Mouse (Mus musculus) liver, embryonic 14.5 days (tissue): ENCODE measurements around the gene Col19a1. TPM values are rescaled to one million over a fixed set of nuclear protein-coding genes. Genes with fewer than 3 reads are reported as not detected.

Experiments used
- ATAC-seq: fragments of 200-750 bp; cut with Nextera tagmentation; 2 replicates; pipeline ENCODE4 v1.8.0; 2017; ENCODE audit warnings: moderate number of reproducible peaks, mild to moderate bottlenecking, moderate library complexity; ENCODE audit not compliant: insufficient read depth
- DNase-seq, 3 experiments: peaks; one replicate each; pipeline ENCODE4 v3.0.0-alpha.2; 2012 to 2013; ENCODE audit warnings: low read depth in 3 of 3, low spot score in 3 of 3
- H3K27ac ChIP-seq: fragments of 300-500 bp; sonication (generic); 2 replicates; pipeline ENCODE4 v1.5.1; 2014; ENCODE audit warnings: moderate library complexity, mild to moderate bottlenecking, control low read depth, inconsistent platforms
- H3K27me3 ChIP-seq: fragments of 300-500 bp; sonication (generic); 2 replicates; pipeline ENCODE4 v1.6.1; 2014; ENCODE audit warnings: mild to moderate bottlenecking, low read length, moderate library complexity; ENCODE audit not compliant: control insufficient read depth, insufficient read depth
- H3K36me3 ChIP-seq: fragments of 300-500 bp; sonication (generic); replicated peaks from 2 replicates; pipeline ENCODE4 v1.6.1; 2014; ENCODE audit warnings: low read depth; ENCODE audit not compliant: control insufficient read depth, insufficient read depth
- H3K4me1 ChIP-seq, 2 experiments: fragments of 200-500 bp in 1 of 2; fragments of 300-500 bp in 1 of 2; sonication (generic) in 1 of 2; replicated peaks; 2 replicates each; pipeline ENCODE4 v1.6.1; 2012 to 2014; ENCODE audit warnings: antibody characterized with exemption in 1 of 2, inconsistent platforms in 1 of 2, low read length in 1 of 2; ENCODE audit not compliant: control insufficient read depth in 2 of 2, insufficient read depth in 2 of 2
- H3K4me2 ChIP-seq: fragments of 300-500 bp; sonication (generic); 2 replicates; pipeline ENCODE4 v1.6.1; 2014; ENCODE audit warnings: low read depth, mild to moderate bottlenecking, control low read depth, moderate library complexity
- H3K4me3 ChIP-seq, 2 experiments: fragments of 200-500 bp in 1 of 2; fragments of 300-500 bp in 1 of 2; sonication (generic) in 1 of 2; 2 replicates each; pipeline ENCODE4 v1.5.1; 2012 to 2014; ENCODE audit warnings: low read depth in 2 of 2, low read length in 2 of 2, mild to moderate bottlenecking in 2 of 2, control low read depth in 1 of 2, inconsistent platforms in 1 of 2, moderate library complexity in 1 of 2; ENCODE audit not compliant: insufficient read depth in 1 of 2
- H3K9ac ChIP-seq: fragments of 300-500 bp; sonication (generic); replicated peaks from 2 replicates; pipeline ENCODE4 v1.6.1; 2014; ENCODE audit warnings: mild to moderate bottlenecking, control low read depth, moderate library complexity
- H3K9me3 ChIP-seq: fragments of 300-500 bp; sonication (generic); 2 replicates; pipeline ENCODE4 v1.6.1; 2016; ENCODE audit warnings: low read length, mixed read lengths; ENCODE audit not compliant: control insufficient read depth
- CTCF ChIP-seq: IDR thresholded peaks from 2 replicates; pipeline ENCODE4 v1.5.1; 2016; ENCODE audit warnings: antibody characterized with exemption, low read depth, control low read depth
- EP300 ChIP-seq: IDR thresholded peaks from 2 replicates; pipeline ENCODE4 v1.6.1; 2016; ENCODE audit warnings: antibody characterized with exemption, low read depth
- WGBS: fragments of 180-500 bp; shearing (Covaris S2); extraction: QIAGEN DNeasy Blood & Tissue Kit; methylation state at CpG from one replicate; pipeline ENCODE4 v1.1.7; 2014; ENCODE audit not compliant: insufficient replicate concordance; 5-methylcytosine and 5-hydroxymethylcytosine counted together
- polyA plus RNA-seq, 2 experiments: library from polyadenylated mRNA; depleted of rRNA in 1 of 2; stranded (reverse) in 1 of 2; unstranded in 1 of 2; fragments of >200 nt; fragmentation: Nextera tagmentation in 1 of 2; extraction: Ambion mirVana in 1 of 2; gene quantifications; 2 replicates each; pipeline versions ENCODE4 v1.2.1 to v1.2.3; 2012 to 2014

Col19a1 gene
- polyA plus RNA-seq, 2 experiments, result not detected

DNA sequence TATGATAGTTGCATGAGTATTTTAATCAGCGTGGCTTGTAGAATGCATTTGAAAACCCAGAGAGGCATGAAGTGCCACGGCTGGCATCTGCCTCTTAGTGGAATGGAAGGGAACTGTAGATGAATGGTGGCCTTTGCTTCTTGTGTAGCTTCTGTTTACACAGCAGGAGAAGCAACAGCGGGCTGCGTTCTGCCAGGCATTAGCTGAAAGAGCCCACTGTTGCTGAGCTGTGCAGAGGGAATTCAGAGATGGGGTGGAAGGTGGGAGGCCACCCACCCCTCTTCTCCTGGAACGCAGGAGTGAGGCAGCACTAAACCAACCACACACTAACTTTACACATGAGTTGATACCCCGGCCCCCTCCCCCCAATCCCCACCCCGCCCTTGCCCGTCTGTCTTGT lies 356.8 kb downstream of the Col19a1 start:
- ATAC-seq (no peak), DNase-seq (no peak)
- no peak for TF ChIP-seq EP300
- no peak for TF ChIP-seq CTCF
- no peak overlapping the region for H3K4me2 ChIP-seq
- 50% methylated on average over 8 of the region's 8 CpGs for WGBS
- H3K9me3 ChIP-seq, result no peaks in the 10 kb centered on the region
- no peaks in the 10 kb centered on the region for H3K36me3 ChIP-seq
- no peaks in the 10 kb centered on the region for H3K27me3 ChIP-seq
- H3K9ac ChIP-seq, result no peak overlapping the region
- H3K27ac ChIP-seq, result no peak overlapping the region
- no peak overlapping the region for H3K4me3 ChIP-seq
- H3K4me1 ChIP-seq, result no peaks in the 10 kb centered on the region

DNA sequence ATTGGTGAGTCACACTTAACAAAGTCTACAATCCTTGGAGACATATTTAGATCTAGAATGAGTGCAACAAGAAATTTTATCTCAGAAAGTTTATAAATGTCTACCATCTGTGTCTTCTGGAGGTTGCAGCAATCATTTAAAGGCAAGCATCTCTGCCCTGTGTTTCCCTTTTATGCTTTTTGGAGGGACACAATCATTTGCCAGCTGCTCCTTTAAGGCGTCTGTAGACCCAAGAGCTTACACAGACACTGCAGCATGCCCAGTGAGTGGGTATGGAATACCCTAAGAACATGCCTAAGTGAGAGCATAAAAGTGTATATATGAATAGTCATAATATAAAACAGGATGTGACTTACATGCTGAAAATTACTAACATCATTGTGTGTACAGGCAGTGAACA lies 357.7 kb downstream of the Col19a1 start:
- H3K4me2 ChIP-seq, result no peak overlapping the region
- no peaks in the 10 kb centered on the region for H3K27me3 ChIP-seq
- no peak for DNase-seq
- no peak overlapping the region for H3K27ac ChIP-seq
- no peak overlapping the region for H3K4me3 ChIP-seq
- H3K4me1 ChIP-seq, result no peaks in the 10 kb centered on the region
- WGBS, result 57% methylated on average over 1 of the region's 1 CpGs
- ATAC-seq, result no peak
- no peak overlapping the region for H3K9ac ChIP-seq
- TF ChIP-seq CTCF (no peak), EP300 (no peak)
- no peaks in the 10 kb centered on the region for H3K36me3 ChIP-seq
- no peaks in the 10 kb centered on the region for H3K9me3 ChIP-seq

DNA sequence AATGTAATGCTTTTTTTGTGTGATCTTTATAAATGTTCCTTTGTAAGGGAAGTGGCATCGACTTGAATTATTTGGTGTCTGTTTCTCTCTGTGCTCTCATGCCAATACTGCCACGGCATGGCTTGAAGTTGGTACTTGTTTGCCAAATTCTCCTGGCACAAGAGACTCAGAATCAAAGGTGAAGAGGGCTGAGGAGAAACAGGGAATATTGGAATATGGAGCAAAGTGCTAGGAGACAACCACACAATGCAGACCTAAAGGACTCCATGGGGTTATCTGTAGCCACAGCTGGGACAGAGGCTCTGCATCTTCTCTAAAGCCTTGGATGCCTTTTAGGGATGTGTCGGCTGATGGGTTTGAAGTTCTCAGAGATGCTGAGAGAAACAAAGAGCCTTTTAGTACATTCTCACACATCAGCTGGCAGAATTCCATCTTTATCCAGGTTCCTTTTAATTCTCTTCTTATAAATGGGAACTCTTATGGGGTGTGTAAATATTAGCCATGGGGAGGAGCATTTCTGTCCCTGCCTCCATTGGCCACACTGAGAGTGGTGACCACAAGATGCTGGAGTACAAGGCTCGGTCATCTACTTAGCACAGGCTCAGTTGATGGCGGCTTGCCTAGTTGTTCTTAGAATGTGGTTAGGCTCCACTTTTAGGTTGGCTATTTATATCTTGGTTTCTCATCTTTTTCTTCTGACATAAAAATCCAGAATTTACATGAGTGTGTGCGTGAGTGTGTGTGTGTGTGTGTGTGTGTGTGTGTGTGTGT lies 360.1 kb downstream of the Col19a1 start:
- Histone ChIP-seq H3K36me3 (no peaks in the 10 kb centered on the region), H3K4me3 (no peak overlapping the region), H3K9ac (no peak overlapping the region), H3K4me2 (no peak overlapping the region), H3K9me3 (no peaks in the 10 kb centered on the region), H3K4me1 (no peaks in the 10 kb centered on the region), H3K27ac (no peak overlapping the region), H3K27me3 (no peaks in the 10 kb centered on the region)
- no peak for TF ChIP-seq CTCF
- no peak for TF ChIP-seq EP300
- 60% methylated on average over 6 of the region's 6 CpGs for WGBS
- ATAC-seq (no peak), DNase-seq (no peak)

- 57% methylated on average over 4 of the region's 4 CpGs for WGBS
- Histone ChIP-seq H3K27ac (no peak overlapping the region), H3K4me3 (no peak overlapping the region), H3K36me3 (no peaks in the 10 kb centered on the region), H3K9ac (no peak overlapping the region), H3K27me3 (no peaks in the 10 kb centered on the region), H3K4me1 (no peaks in the 10 kb centered on the region), H3K4me2 (no peak overlapping the region), H3K9me3 (no peaks in the 10 kb centered on the region)
- ATAC-seq (no peak), DNase-seq (no peak)
- no peak for TF ChIP-seq CTCF
- TF ChIP-seq EP300, result no peak
Measured at GRCm38 (mm10) chr1:24225825-24226526, 361.3 kb downstream of the Col19a1 start.

GRCm38 (mm10) chr1:24222981-24223612 lies 364.2 kb downstream of the Col19a1 start:
- Histone ChIP-seq H3K36me3 (no peaks in the 10 kb centered on the region), H3K4me2 (no peak overlapping the region), H3K4me1 (no peaks in the 10 kb centered on the region), H3K9ac (no peak overlapping the region), H3K27ac (no peak overlapping the region), H3K4me3 (no peak overlapping the region), H3K9me3 (no peaks in the 10 kb centered on the region), H3K27me3 (no peaks in the 10 kb centered on the region)
- ATAC-seq, result no peak
- 66% methylated on average over 8 of the region's 8 CpGs for WGBS
- DNase-seq, result no peak
- no peak for TF ChIP-seq EP300
